Mouse (Mus musculus) MEL (cell line): ENCODE results near the gene Gale. TPM values are rescaled to one million over a fixed set of nuclear protein-coding genes. Genes with fewer than 3 reads are reported as not detected.

Experiments used
- DNase-seq: peaks from one replicate; pipeline ENCODE4 v3.0.0; 2011; ENCODE audit warnings: low read depth, low spot score
- H3K27ac ChIP-seq: 2 replicates; pipeline ENCODE4 v1.5.1; 2012; ENCODE audit warnings: low read depth, mild to moderate bottlenecking, control low read depth, low read length, moderate library complexity; ENCODE audit not compliant: control insufficient read depth
- H3K27me3 ChIP-seq, 2 experiments: fragments of 150-350 bp in 1 of 2; sonication (generic) in 1 of 2; 2 replicates each; pipeline ENCODE4 v1.6.1; 2012; ENCODE audit warnings: low read length in 2 of 2, mild to moderate bottlenecking in 2 of 2, improper control_type of control experiment in 1 of 2, moderate library complexity in 1 of 2; ENCODE audit not compliant: insufficient read depth in 2 of 2, control insufficient read depth in 1 of 2
- H3K36me3 ChIP-seq, 2 experiments: 2 replicates each; pipeline ENCODE4 v1.6.1; 2012 to 2014; ENCODE audit warnings: low read length in 2 of 2, improper control_type of control experiment in 1 of 2, inconsistent platforms in 1 of 2, mild to moderate bottlenecking in 1 of 2; ENCODE audit not compliant: insufficient read depth in 2 of 2, control insufficient read depth in 1 of 2
- H3K4me1 ChIP-seq, 2 experiments: fragments of 150-350 bp in 1 of 2; sonication (generic) in 1 of 2; 2 replicates each; pipeline ENCODE4 v1.6.1; 2012; ENCODE audit warnings: low read length in 2 of 2, improper control_type of control experiment in 1 of 2, mild to moderate bottlenecking in 1 of 2; ENCODE audit not compliant: insufficient read depth in 2 of 2, control insufficient read depth in 1 of 2
- H3K4me3 ChIP-seq, 2 experiments: fragments of 150-350 bp in 1 of 2; sonication (generic) in 1 of 2; 2 replicates each; pipeline ENCODE4 v1.5.1; 2012; ENCODE audit warnings: low read depth in 2 of 2, low read length in 2 of 2, mild to moderate bottlenecking in 2 of 2, moderate library complexity in 2 of 2, control low read depth in 1 of 2, improper control_type of control experiment in 1 of 2; ENCODE audit not compliant: control insufficient read depth in 1 of 2, insufficient read depth in 1 of 2
- H3K79me2 ChIP-seq: 2 replicates; pipeline ENCODE4 v1.6.1; 2012; ENCODE audit warnings: mild to moderate bottlenecking, low read length, moderate library complexity; ENCODE audit not compliant: control insufficient read depth, poor library complexity, insufficient read depth
- H3K9ac ChIP-seq: 2 replicates; pipeline ENCODE4 v1.6.1; 2012; ENCODE audit warnings: low read depth, mild to moderate bottlenecking, control low read depth, low read length, moderate library complexity; ENCODE audit not compliant: control insufficient read depth, poor library complexity, severe bottlenecking
- H3K9me3 ChIP-seq: fragments of 150-350 bp; sonication (generic); replicated peaks from 2 replicates; pipeline ENCODE4 v1.6.1; 2012; ENCODE audit warnings: mild to moderate bottlenecking, low read length, improper control_type of control experiment, moderate library complexity; ENCODE audit not compliant: insufficient read depth
- CHD1 ChIP-seq: IDR thresholded peaks from 2 replicates; pipeline ENCODE4 v1.6.1; 2012; ENCODE audit warnings: low read depth, mild to moderate bottlenecking, inconsistent platforms, low read length, improper control_type of control experiment
- E2F4 ChIP-seq: IDR thresholded peaks from 2 replicates; pipeline ENCODE4 v1.6.1; 2011; ENCODE audit warnings: low read depth, low read length, improper control_type of control experiment, borderline replicate concordance
- ETS1 ChIP-seq: IDR thresholded peaks from 2 replicates; pipeline ENCODE4 v1.6.1; 2012; ENCODE audit warnings: low read depth, mild to moderate bottlenecking, inconsistent platforms, low read length, improper control_type of control experiment, moderate library complexity
- GABPA ChIP-seq: IDR thresholded peaks from 2 replicates; pipeline ENCODE4 v1.6.1; 2012; ENCODE audit warnings: low read depth, mild to moderate bottlenecking, inconsistent platforms, low read length, improper control_type of control experiment, moderate library complexity
- GATA1 ChIP-seq: IDR thresholded peaks from 2 replicates; pipeline ENCODE4 v1.6.1; 2011; ENCODE audit warnings: low read depth, low read length, improper control_type of control experiment
- KAT2A ChIP-seq: conservative IDR thresholded peaks from 2 replicates; pipeline ENCODE4 v1.6.1; 2012; ENCODE audit warnings: low read depth, low read length, improper control_type of control experiment, inconsistent platforms
- MAFK ChIP-seq: IDR thresholded peaks from 2 replicates; pipeline ENCODE4 v1.6.1; 2011; ENCODE audit warnings: low read depth, mild to moderate bottlenecking, low read length, improper control_type of control experiment, borderline replicate concordance
- MAX ChIP-seq: IDR thresholded peaks from 2 replicates; pipeline ENCODE4 v1.6.1; 2011; ENCODE audit warnings: low read length, improper control_type of control experiment
- MAZ ChIP-seq: IDR thresholded peaks from 2 replicates; pipeline ENCODE4 v1.6.1; 2012; ENCODE audit warnings: low read depth, mild to moderate bottlenecking, inconsistent platforms, low read length, improper control_type of control experiment
- MXI1 ChIP-seq: IDR thresholded peaks from 2 replicates; pipeline ENCODE4 v1.6.1; 2011; ENCODE audit warnings: mild to moderate bottlenecking, low read depth, low read length, improper control_type of control experiment
- MYC ChIP-seq: IDR thresholded peaks from 2 replicates; pipeline ENCODE4 v1.6.1; 2011; ENCODE audit warnings: low read depth, mild to moderate bottlenecking, low read length, improper control_type of control experiment, moderate library complexity
- POLR2A ChIP-seq, 2 experiments: IDR thresholded peaks; 2 replicates each; pipeline ENCODE4 v1.6.1; 2011 to 2012; ENCODE audit warnings: low read length in 2 of 2, mild to moderate bottlenecking in 2 of 2, control low read depth in 1 of 2, improper control_type of control experiment in 1 of 2, low read depth in 1 of 2, moderate library complexity in 1 of 2; ENCODE audit not compliant: control insufficient read depth in 1 of 2, insufficient read depth in 1 of 2, poor library complexity in 1 of 2
- POLR2AphosphoS5 ChIP-seq: IDR thresholded peaks from 2 replicates; pipeline ENCODE4 v1.6.1; 2012; ENCODE audit warnings: low read depth, borderline replicate concordance, mild to moderate bottlenecking, inconsistent platforms, low read length, moderate library complexity, mixed read lengths
- SIN3A ChIP-seq: IDR thresholded peaks from 2 replicates; pipeline ENCODE4 v1.6.1; 2012; ENCODE audit warnings: low read length, improper control_type of control experiment, inconsistent platforms
- TAL1 ChIP-seq: IDR thresholded peaks from 2 replicates; pipeline ENCODE4 v1.6.1; 2012; ENCODE audit warnings: mild to moderate bottlenecking, inconsistent platforms, low read length, moderate library complexity, mixed read lengths
- USF2 ChIP-seq, 2 experiments: IDR thresholded peaks; 2 replicates each; pipeline ENCODE4 v1.6.1; 2011 to 2012; ENCODE audit warnings: improper control_type of control experiment in 2 of 2, low read length in 2 of 2, borderline replicate concordance in 1 of 2, inconsistent platforms in 1 of 2, low read depth in 1 of 2, mild to moderate bottlenecking in 1 of 2; ENCODE audit not compliant: insufficient read depth in 1 of 2
- polyA plus RNA-seq, 2 experiments: library from polyadenylated mRNA; stranded (reverse) in 1 of 2; unstranded in 1 of 2; fragments of >175 nt in 1 of 2; fragments of >200 nt in 1 of 2; gene quantifications; 2 replicates each; pipeline versions ENCODE4 v1.2.1 to v1.2.4; 2012; ENCODE audit warnings: low replicate concordance in 2 of 2, low read depth in 1 of 2; ENCODE audit not compliant: insufficient read length in 2 of 2, insufficient read depth in 1 of 2, missing spikeins in 1 of 2
- total RNA-seq: library from RNA; depleted of rRNA; stranded (reverse); fragments of 300-350 nt; gene quantifications from 2 replicates; pipeline ENCODE4 v1.2.3, GENCODE M21; 2012

The Gale gene
- total and polyA plus RNA-seq, 3 experiments = 24.5 to 31.2 TPM; not detected in 1

DNA sequence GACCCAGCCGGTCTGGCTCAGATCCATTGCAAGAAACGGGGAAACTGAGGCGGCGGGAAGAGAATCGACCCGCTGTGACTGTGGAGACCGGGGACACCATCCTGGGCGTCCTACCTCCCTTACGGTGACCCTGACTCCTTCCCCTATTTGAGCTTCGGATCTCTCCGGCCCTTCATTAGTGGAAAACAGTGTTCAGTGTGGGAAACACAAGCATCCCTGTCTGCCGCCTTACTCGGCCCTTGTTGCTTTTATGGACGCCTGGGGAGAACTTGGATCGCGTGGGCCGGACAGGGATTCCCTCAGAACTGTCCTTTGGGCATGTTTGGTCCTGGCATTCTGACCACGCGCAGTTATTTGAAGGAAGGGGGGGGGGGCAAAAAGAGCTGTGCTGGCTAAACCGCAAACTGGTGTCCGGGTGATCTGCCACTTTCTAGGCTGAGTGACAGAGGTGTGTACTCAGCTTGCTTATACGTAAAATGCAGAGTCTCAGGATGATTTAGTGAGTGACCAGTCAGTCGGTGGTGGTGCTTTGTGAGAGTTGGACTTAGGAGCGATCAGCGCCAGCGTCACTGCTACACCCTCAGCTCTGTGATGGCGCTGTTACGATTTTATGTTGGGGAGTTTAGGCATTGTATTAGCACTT lies 16.7 kb upstream of the Gale start:
- peaks cover 7 to 12% of the 10 kb centered on the region in 2 experiments; a peak in 3 of 4 replicates for H3K4me1 ChIP-seq
- peak overlapping the region; percentile 73 for H3K9ac ChIP-seq
- H3K27me3 ChIP-seq = no peaks in the 10 kb centered on the region
- peak overlapping the region; percentile 43 for H3K27ac ChIP-seq
- H3K4me3 ChIP-seq = peak overlapping the region; percentile 73 to 81
- peaks cover 3 to 20% of the 10 kb centered on the region in 2 experiments for H3K36me3 ChIP-seq
- H3K9me3 ChIP-seq = no peaks in the 10 kb centered on the region
- peaks cover 17% of the 10 kb centered on the region for H3K79me2 ChIP-seq
- no peak for TF ChIP-seq GABPA
- peak in 1 of 2 experiments; percentile 7; a peak in 2 of 4 replicates for TF ChIP-seq POLR2A (IDR thresholded peaks at IDR 0.05; ENCODE audit: control insufficient read depth in 1 of 2, insufficient read depth in 1 of 2, low read depth in 1 of 2, low read length in 2 of 2, poor library complexity in 1 of 2)
- TF ChIP-seq MXI1 = peak; percentile 58; the same call in 1 of the 2 replicates
- TF ChIP-seq SIN3A = peak; percentile 11; the same call in 1 of the 2 replicates
- TF ChIP-seq MAZ = peak; percentile 44; the same call in 1 of the 2 replicates
- TF ChIP-seq CHD1 = 0 out of 2 replicates have a peak, but pooled peaks have one; percentile 59
- no peak for TF ChIP-seq TAL1
- peak; percentile 54 for DNase-seq

DNA sequence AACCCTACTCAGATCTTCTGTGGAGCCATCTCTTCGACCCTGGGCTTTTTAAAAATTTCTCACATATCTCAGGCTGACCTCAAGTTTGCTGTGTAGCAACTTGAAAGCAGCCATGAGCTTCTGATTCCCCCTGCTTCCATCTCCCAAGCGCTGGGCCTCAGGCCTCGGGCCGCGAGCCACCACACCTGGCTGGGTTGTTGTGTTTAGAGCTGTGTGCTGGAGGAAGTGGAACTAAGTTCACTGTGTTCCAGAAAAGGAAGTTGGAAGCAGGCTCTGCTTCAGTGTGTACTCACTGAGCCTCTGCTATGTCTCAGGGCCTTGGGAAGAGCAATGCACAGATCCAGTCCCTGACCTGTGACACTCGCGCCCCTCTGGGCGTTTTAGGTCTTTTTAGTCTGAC lies 15.4 kb upstream of the Gale start:
- no peak for TF ChIP-seq POLR2AphosphoS5
- TF ChIP-seq ETS1 = no peak
- no peak for TF ChIP-seq MAZ
- no peak for TF ChIP-seq KAT2A
- TF ChIP-seq CHD1 = no peak
- TF ChIP-seq GABPA = no peak
- TF ChIP-seq GATA1 = no peak
- Histone ChIP-seq H3K4me1 (peaks cover 0 to 8% of the 10 kb centered on the region in 2 experiments; a peak in 3 of 4 replicates), H3K36me3 (peaks cover 3 to 10% of the 10 kb centered on the region in 2 experiments), H3K4me3 (no peak overlapping the region), H3K9ac (no peak overlapping the region), H3K79me2 (peaks cover 17% of the 10 kb centered on the region), H3K27ac (no peak overlapping the region), H3K27me3 (no peaks in the 10 kb centered on the region), H3K9me3 (no peaks in the 10 kb centered on the region)
- DNase-seq = peak; percentile 46

DNA sequence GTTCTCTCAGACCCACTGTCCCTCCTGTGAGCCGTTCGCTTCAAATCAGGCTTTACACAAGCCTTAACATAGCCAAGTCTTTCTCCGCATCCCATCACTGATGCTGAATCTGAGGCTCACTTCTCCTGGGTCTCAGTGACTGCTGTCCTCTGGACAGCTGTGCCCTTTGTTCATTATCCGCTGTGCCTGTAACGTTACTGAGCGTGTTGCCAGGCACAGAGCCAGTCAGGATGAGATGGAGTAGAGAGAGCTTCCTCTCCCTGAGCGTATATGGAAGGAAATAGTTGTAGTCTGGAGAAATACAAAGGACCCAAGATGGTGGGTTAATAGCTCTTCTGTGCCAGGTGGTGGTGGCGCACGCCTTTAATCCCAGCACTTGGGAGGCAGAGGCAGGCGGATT lies 14.1 kb upstream of the Gale start:
- DNase-seq = no peak
- peaks cover 0 to 5% of the 10 kb centered on the region in 2 experiments; a peak in 3 of 4 replicates for H3K4me1 ChIP-seq
- no peak overlapping the region for H3K27ac ChIP-seq
- no peaks in the 10 kb centered on the region for H3K9me3 ChIP-seq
- no peaks in the 10 kb centered on the region for H3K27me3 ChIP-seq
- no peak overlapping the region for H3K4me3 ChIP-seq
- no peak for TF ChIP-seq MYC
- no peak for TF ChIP-seq KAT2A
- no peak for TF ChIP-seq MAX
- no peak for TF ChIP-seq GABPA
- no peak for TF ChIP-seq ETS1
- no peak for TF ChIP-seq USF2 (IDR thresholded peaks at IDR 0.05; ENCODE audit: borderline replicate concordance in 1 of 2, insufficient read depth in 1 of 2, low read depth in 1 of 2, low read length in 2 of 2)
- no peak for TF ChIP-seq MAFK
- TF ChIP-seq E2F4 = no peak
- H3K9ac ChIP-seq = no peak overlapping the region
- H3K36me3 ChIP-seq = peaks cover 3 to 9% of the 10 kb centered on the region in 2 experiments
- H3K79me2 ChIP-seq = peaks cover 17% of the 10 kb centered on the region
